Mouse (Mus musculus): Measurements from ENCODE around the gene Tiam2.

GRCm38 (mm10) chr17:3530549-3530948, 204.2 kb downstream of the Tiam2 start:
- TF ChIP-seq HCFC1 (IDR thresholded peaks at IDR 0.05; ENCODE audit: low read depth, low read length) (no peak), TCF12 (IDR thresholded peaks at IDR 0.05; ENCODE audit: low read depth, low read length) (no peak), E2F4 (IDR thresholded peaks at IDR 0.05; ENCODE audit: insufficient replicate concordance, low read depth, low read length) (no peak), POLR2A (IDR thresholded peaks at IDR 0.05; ENCODE audit: low read depth, low read length) (no peak), EP300 (IDR thresholded peaks at IDR 0.05; ENCODE audit: low read length) (no peak), POLR2AphosphoS2 (IDR thresholded peaks at IDR 0.05; ENCODE audit: low read depth, low read length) (no peak), NELFE (IDR thresholded peaks at IDR 0.05; ENCODE audit: low read depth, low read length) (no peak), ZKSCAN1 (IDR thresholded peaks at IDR 0.05; ENCODE audit: borderline replicate concordance, low read depth, low read length) (no peak), SIN3A (IDR thresholded peaks at IDR 0.05; ENCODE audit: low read length) (no peak)
